Mouse (Mus musculus): ENCODE measurements around the gene Rab3gap1. TPM values are rescaled to one million over a fixed set of nuclear protein-coding genes. Genes with fewer than 3 reads are reported as not detected.
"Not testable (repeated sequence)": the region's sequence is repeated elsewhere in the genome, so short reads cannot be mapped to it uniquely, and the experiment has no call there.

Rab3gap1 gene
- polyA plus RNA-seq, 1 experiment from 2014 or later, result 17.0 TPM

GRCm38 (mm10) chr1:127943516-127943915 is 74.9 kb downstream of the Rab3gap1 start:
- DNase-seq (ENCODE audit: low spot score), result no peak
- WGBS, result 83% methylated on average over 6 of the region's 6 CpGs
- H3K36me3 ChIP-seq, result peaks cover 72% of the 10 kb centered on the region
- no peak overlapping the region for H3K27ac ChIP-seq
- no peak overlapping the region for H3K4me3 ChIP-seq
- no peaks in the 10 kb centered on the region for H3K4me1 ChIP-seq
- H3K9me3 ChIP-seq (replicated peaks), result no peaks in the 10 kb centered on the region; the same call in 1 of the 2 replicates
- H3K27me3 ChIP-seq (ENCODE audit: low read depth, poor library complexity, severe bottlenecking), result no peaks in the 10 kb centered on the region

GRCm38 (mm10) chr1:127945696-127946575 is 77.4 kb downstream of the Rab3gap1 start:
- no peaks in the 10 kb centered on the region; the same call in 1 of the 2 replicates for H3K9me3 ChIP-seq (replicated peaks)
- 93% methylated on average over 3 of the region's 3 CpGs for whole genome bisulfite sequencing
- H3K4me3 ChIP-seq, result no peak overlapping the region
- no peak for DNase-seq (ENCODE audit: low spot score)
- no peaks in the 10 kb centered on the region for H3K27me3 ChIP-seq (ENCODE audit: low read depth, poor library complexity, severe bottlenecking)
- no peaks in the 10 kb centered on the region for H3K4me1 ChIP-seq
- peaks cover 48% of the 10 kb centered on the region for H3K36me3 ChIP-seq
- no peak overlapping the region for H3K27ac ChIP-seq

- H3K27ac ChIP-seq, result no peak overlapping the region
- peaks cover 44% of the 10 kb centered on the region for H3K36me3 ChIP-seq
- no peaks in the 10 kb centered on the region for H3K4me1 ChIP-seq
- no peak for DNase-seq (ENCODE audit: low spot score)
- no peak overlapping the region for H3K4me3 ChIP-seq
- WGBS, result 95% methylated on average over 5 of the region's 5 CpGs
- no peaks in the 10 kb centered on the region; the same call in 1 of the 2 replicates for H3K9me3 ChIP-seq (replicated peaks)
- H3K27me3 ChIP-seq (ENCODE audit: low read depth, poor library complexity, severe bottlenecking), result no peaks in the 10 kb centered on the region
Observed at GRCm38 (mm10) chr1:127946615-127947249, 78.2 kb downstream of the Rab3gap1 start.

GRCm38 (mm10) chr1:127948748-127949147 is 80.2 kb downstream of the Rab3gap1 start:
- DNase-seq (ENCODE audit: low spot score), result no peak
- H3K27me3 ChIP-seq (ENCODE audit: low read depth, poor library complexity, severe bottlenecking), result no peaks in the 10 kb centered on the region
- H3K27ac ChIP-seq, result no peak overlapping the region
- no peak overlapping the region for H3K4me3 ChIP-seq
- H3K36me3 ChIP-seq, result peaks cover 43% of the 10 kb centered on the region
- WGBS, result 93% methylated on average over 5 of the region's 5 CpGs
- H3K4me1 ChIP-seq, result no peaks in the 10 kb centered on the region
- no peaks in the 10 kb centered on the region; the same call in 1 of the 2 replicates for H3K9me3 ChIP-seq (replicated peaks)

DNA sequence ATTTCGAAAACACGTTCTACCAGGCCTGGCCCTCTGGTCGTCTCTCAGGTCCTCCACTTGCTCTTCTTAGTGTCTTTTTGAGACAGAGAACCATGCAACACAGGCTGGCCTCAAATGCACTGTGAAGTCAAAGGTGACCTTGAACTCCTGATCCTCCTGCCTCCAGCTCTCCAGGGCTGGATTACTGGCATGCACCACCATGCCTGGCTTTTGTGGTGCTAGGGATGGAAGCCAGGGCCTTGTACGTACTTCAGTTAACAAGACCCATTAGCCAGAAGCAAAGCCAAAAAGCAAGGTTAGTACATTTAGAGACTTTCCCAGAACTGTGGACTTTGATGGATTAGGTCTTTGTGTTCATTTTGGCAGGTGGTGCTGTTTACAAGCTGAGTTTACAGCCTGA is 83.7 kb downstream of the Rab3gap1 start:
- DNase-seq (ENCODE audit: low spot score), result no peak
- H3K27ac ChIP-seq, result no peak overlapping the region
- no peak overlapping the region for H3K4me3 ChIP-seq
- WGBS, result 93% methylated on average over 4 of the region's 4 CpGs
- H3K9me3 ChIP-seq (replicated peaks), result no peaks in the 10 kb centered on the region; the same call in 1 of the 2 replicates
- no peaks in the 10 kb centered on the region for H3K4me1 ChIP-seq
- H3K36me3 ChIP-seq, result peaks cover 41% of the 10 kb centered on the region
- no peaks in the 10 kb centered on the region for H3K27me3 ChIP-seq (ENCODE audit: low read depth, poor library complexity, severe bottlenecking)

DNA sequence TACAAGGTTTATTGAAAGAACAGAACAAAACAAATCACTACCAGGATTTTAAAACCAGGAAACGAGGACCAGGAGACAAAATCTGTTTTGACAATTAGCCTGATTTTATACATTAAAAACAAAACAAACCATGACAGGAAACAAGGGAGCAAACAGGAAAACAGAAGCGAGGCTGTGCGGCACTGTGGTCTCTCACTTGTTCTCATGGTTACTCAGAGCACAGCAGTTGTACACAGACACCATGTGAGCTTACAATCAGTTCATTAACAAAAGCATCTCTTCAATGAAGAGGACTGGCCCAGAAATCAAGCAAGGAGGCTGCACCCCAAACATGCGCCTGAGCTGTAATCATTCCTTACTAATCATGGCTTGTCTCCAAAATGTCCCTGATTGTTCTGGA is 85.6 kb downstream of the Rab3gap1 start:
- 94% methylated on average over 4 of the region's 4 CpGs for WGBS
- not testable (repeated sequence) for H3K27me3 ChIP-seq (ENCODE audit: low read depth, poor library complexity, severe bottlenecking); H3K4me3 ChIP-seq; H3K4me1 ChIP-seq; H3K9me3 ChIP-seq (replicated peaks); DNase-seq (ENCODE audit: low spot score); H3K27ac ChIP-seq
- peaks cover 39% of the 10 kb centered on the region for H3K36me3 ChIP-seq

DNA sequence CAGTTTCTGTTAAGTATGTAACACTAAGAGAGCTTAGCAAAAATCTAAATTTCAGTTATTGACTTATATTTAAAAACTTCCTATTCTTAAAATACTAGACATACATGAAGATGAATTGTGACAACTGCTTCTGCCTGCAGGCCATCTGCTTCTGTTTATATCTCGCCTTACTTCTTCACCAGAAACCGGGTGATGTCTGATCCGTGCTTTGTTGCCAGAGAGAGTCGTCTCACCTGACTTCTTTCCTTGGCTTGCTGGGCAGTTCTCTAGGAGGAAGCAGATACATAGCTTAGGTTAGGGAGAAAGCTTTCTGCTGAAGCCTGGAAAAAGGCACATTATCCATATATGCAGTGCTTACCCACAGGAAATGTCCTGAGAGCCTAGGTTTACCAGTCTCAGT is 86.2 kb downstream of the Rab3gap1 start:
- Histone ChIP-seq H3K9me3 (replicated peaks) (no peaks in the 10 kb centered on the region), H3K4me1 (no peaks in the 10 kb centered on the region), H3K27ac (no peak overlapping the region), H3K36me3 (peaks cover 44% of the 10 kb centered on the region), H3K27me3 (ENCODE audit: low read depth, poor library complexity, severe bottlenecking) (no peaks in the 10 kb centered on the region), H3K4me3 (no peak overlapping the region)
- 87% methylated on average over 4 of the region's 4 CpGs for WGBS
- no peak for DNase-seq (ENCODE audit: low spot score)

DNA sequence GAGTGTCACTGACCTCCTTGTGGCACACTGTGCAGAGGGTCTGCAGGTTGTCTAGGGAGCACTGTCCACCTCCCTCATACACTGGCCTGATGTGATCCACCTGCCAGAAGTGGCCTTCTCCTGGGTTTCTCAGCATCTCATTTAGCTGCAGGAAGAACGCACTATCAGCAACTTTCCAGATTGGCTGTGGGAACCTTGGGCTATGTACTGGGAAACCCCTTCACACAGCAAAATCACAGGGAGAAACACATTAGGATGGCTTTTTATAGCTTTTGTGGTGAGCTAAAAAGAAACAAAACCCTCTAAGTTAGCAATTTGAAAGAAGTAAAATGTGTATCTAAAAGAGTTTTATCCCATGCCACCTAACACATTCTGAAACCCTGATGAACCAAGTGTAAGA is 88.0 kb downstream of the Rab3gap1 start:
- Histone ChIP-seq H3K4me1 (no peaks in the 10 kb centered on the region), H3K9me3 (replicated peaks) (no peaks in the 10 kb centered on the region), H3K27me3 (ENCODE audit: low read depth, poor library complexity, severe bottlenecking) (no peaks in the 10 kb centered on the region), H3K4me3 (no peak overlapping the region), H3K36me3 (peaks cover 56% of the 10 kb centered on the region), H3K27ac (no peak overlapping the region)
- 100% methylated on average over 1 of the region's 1 CpGs for WGBS
- no peak for DNase-seq (ENCODE audit: low spot score)

GRCm38 (mm10) chr1:127958801-127959200 is 90.2 kb downstream of the Rab3gap1 start:
- Histone ChIP-seq H3K4me1 (no peaks in the 10 kb centered on the region), H3K27me3 (ENCODE audit: low read depth, poor library complexity, severe bottlenecking) (no peaks in the 10 kb centered on the region), H3K9me3 (replicated peaks) (no peaks in the 10 kb centered on the region), H3K36me3 (peaks cover 45% of the 10 kb centered on the region), H3K4me3 (no peak overlapping the region), H3K27ac (no peak overlapping the region)
- WGBS, result 72% methylated on average over 5 of the region's 5 CpGs
- no peak for DNase-seq (ENCODE audit: low spot score)

DNA sequence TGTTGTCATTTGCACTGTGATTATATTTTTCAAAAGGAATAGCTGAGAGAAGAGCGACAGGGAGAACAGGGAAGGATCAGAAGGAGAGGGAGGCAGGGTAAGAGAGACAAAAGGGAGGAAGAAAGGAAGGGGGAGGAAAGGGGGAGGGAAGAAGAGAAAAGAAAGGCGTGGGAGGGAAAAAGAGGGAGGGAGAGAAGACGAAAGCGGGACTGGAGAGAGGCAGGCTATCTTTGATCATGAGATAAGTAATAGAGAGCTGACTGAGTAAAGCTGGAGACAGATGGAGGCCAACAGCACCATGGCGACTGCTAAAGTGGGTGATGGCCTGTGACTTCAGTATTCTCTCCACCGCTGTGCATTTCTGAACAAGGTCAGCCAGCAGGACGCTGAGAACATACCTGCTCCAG is 90.7 kb downstream of the Rab3gap1 start:
- 80% methylated on average over 7 of the region's 7 CpGs for WGBS
- Histone ChIP-seq H3K4me1 (no peaks in the 10 kb centered on the region), H3K27me3 (ENCODE audit: low read depth, poor library complexity, severe bottlenecking) (no peaks in the 10 kb centered on the region), H3K4me3 (no peak overlapping the region), H3K9me3 (replicated peaks) (no peaks in the 10 kb centered on the region), H3K36me3 (peaks cover 46% of the 10 kb centered on the region), H3K27ac (no peak overlapping the region)
- no peak for DNase-seq (ENCODE audit: low spot score)

DNA sequence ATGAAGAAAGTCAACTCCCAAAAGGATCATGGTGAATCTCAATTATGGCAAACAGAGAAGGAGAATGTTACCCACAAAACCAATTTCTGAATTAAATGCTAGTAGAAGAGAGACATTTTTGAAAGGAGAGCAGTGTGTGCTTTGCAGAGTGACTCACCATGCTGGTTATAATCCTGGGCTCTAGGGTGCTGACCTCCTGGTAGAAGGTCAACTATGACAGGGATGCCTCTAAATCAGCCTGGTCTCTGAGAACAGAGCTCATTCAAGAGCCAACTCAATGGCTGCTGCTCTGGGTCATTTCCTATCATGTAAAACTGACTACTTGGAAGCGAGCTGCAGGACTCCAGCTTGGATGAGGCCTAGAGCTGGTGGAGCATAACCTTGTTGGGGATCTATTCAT is 92.6 kb downstream of the Rab3gap1 start:
- peaks cover 43% of the 10 kb centered on the region for H3K36me3 ChIP-seq
- no peak for DNase-seq (ENCODE audit: low spot score)
- no peaks in the 10 kb centered on the region for H3K4me1 ChIP-seq
- H3K27ac ChIP-seq, result no peak overlapping the region
- no peak overlapping the region for H3K4me3 ChIP-seq
- no peaks in the 10 kb centered on the region for H3K9me3 ChIP-seq (replicated peaks)
- H3K27me3 ChIP-seq (ENCODE audit: low read depth, poor library complexity, severe bottlenecking), result no peaks in the 10 kb centered on the region
- 96% methylated on average over 1 of the region's 1 CpGs for WGBS

GRCm38 (mm10) chr1:127963326-127963725 is 94.8 kb downstream of the Rab3gap1 start:
- 91% methylated on average over 3 of the region's 3 CpGs for WGBS
- H3K4me1 ChIP-seq, result no peaks in the 10 kb centered on the region
- peaks cover 36% of the 10 kb centered on the region for H3K36me3 ChIP-seq
- no peak overlapping the region for H3K4me3 ChIP-seq
- no peaks in the 10 kb centered on the region for H3K27me3 ChIP-seq (ENCODE audit: low read depth, poor library complexity, severe bottlenecking)
- DNase-seq (ENCODE audit: low spot score), result no peak
- no peak overlapping the region for H3K27ac ChIP-seq
- H3K9me3 ChIP-seq (replicated peaks), result no peaks in the 10 kb centered on the region

DNA sequence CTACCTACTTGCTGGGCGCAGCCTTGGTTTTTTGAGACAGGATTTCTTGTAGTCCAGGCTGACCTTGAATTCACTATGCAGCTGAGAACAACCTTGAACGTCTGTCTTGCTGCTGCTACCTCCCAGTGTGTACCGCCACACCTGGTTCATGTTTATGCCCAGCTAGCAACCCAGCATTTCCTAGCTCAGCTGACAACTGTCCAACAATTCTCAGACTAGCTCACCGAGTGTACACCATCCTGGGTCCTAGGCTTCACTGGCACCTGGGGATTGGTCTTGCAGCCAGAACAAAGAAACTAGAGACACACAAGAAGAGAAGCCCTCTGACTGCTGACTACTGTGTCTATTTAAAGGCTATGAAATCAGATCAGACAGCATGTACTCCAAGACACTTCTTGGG is 102.3 kb downstream of the Rab3gap1 start:
- WGBS, result 88% methylated on average over 4 of the region's 4 CpGs
- Histone ChIP-seq H3K4me3 (no peak overlapping the region), H3K9me3 (replicated peaks) (no peaks in the 10 kb centered on the region), H3K4me1 (no peaks in the 10 kb centered on the region), H3K27ac (no peak overlapping the region), H3K36me3 (peaks cover 17% of the 10 kb centered on the region), H3K27me3 (ENCODE audit: low read depth, poor library complexity, severe bottlenecking) (no peaks in the 10 kb centered on the region)
- no peak for DNase-seq (ENCODE audit: low spot score)
